Mouse (Mus musculus): ENCODE data around the gene Papln.

Papln gene

GRCm38 (mm10) chr12:83830424-83830823 lies 67.0 kb downstream of the Papln start:
- DNase-seq (ENCODE audit: low spot score in 2 of 2) = no peak

- no peak for DNase-seq (ENCODE audit: low spot score in 2 of 2)
Observed at GRCm38 (mm10) chr12:83833979-83834378, 70.5 kb downstream of the Papln start.

- no peak for DNase-seq (ENCODE audit: low spot score in 2 of 2)
Observed at GRCm38 (mm10) chr12:83841409-83842190, 78.2 kb downstream of the Papln start.

All from urinary bladder, postnatal 36 days (tissue).